Mouse (Mus musculus) olfactory bulb, adult 2 months (tissue): Measurements from ENCODE around the gene Nbeal2.

Experiments used
- CTCF ChIP-seq: fragments of 200-500 bp; IDR thresholded peaks from 2 replicates; pipeline ENCODE4 v1.5.1; 2012; ENCODE audit warnings: low read depth, mild to moderate bottlenecking, low read length, moderate library complexity; ENCODE audit not compliant: insufficient read depth
- POLR2A ChIP-seq: fragments of 200-500 bp; IDR thresholded peaks from 2 replicates; pipeline ENCODE4 v1.6.1; 2012; ENCODE audit warnings: mild to moderate bottlenecking, low read depth, low read length, moderate library complexity; ENCODE audit not compliant: insufficient read depth

GRCm38 (mm10) chr9:110676492-110676911 is 22.5 kb upstream of the Nbeal2 start:
- TF ChIP-seq CTCF: no peak
- TF ChIP-seq POLR2A: no peak
